Mouse (Mus musculus): ENCODE results near the gene Troap. TPM values are rescaled to one million over a fixed set of nuclear protein-coding genes. Genes with fewer than 3 reads are reported as not detected.

The Troap gene
- polyA plus RNA-seq (2014; fragmentation: Nextera tagmentation; extraction: Ambion mirVana), result 2.4 and 3.3 TPM in 2 replicates

GRCm38 (mm10) chr15:99074019-99074599 lies at the start of gene Troap:
Gene Troap (plus strand): TSS chr15:99074575.
- no peaks in the 10 kb centered on the region for H3K36me3 ChIP-seq (ENCODE audit: control insufficient read depth, insufficient read depth, low read length)
- WGBS, result 17% methylated on average over 9 of the region's 9 CpGs
- no peaks in the 10 kb centered on the region for H3K9me3 ChIP-seq (ENCODE audit: control insufficient read depth, low read length)

GRCm38 (mm10) chr15:99024668-99025314 lies 49.6 kb upstream of the Troap start:
- no peak for ATAC-seq (ENCODE audit: low read depth)
- no peak overlapping the region for H3K27ac ChIP-seq (ENCODE audit: low read depth, low read length)
- 24% methylated on average over 7 of the region's 8 CpGs for WGBS

More at GRCm38 (mm10) chr15:99074019-99074599, at the start of gene Troap:
- Histone ChIP-seq H3K27me3 (ENCODE audit: control insufficient read depth, insufficient read depth, low read length) (no peaks in the 10 kb centered on the region), H3K27ac (ENCODE audit: low read depth, low read length) (peak within 1 kb of the TSS; percentile 92), H3K9ac (replicated peaks; ENCODE audit: low read depth, low read length) (peak within 1 kb of the TSS; percentile 83), H3K4me1 (ENCODE audit: control insufficient read depth, insufficient read depth, low read length) (peaks cover 9% of the 10 kb centered on the region; the same call in 1 of the 2 replicates), H3K4me3 (ENCODE audit: low read depth, low read length) (peak within 1 kb of the TSS; percentile 47), H3K4me2 (ENCODE audit: low read depth, low read length) (peak within 1 kb of the TSS; percentile 97)
- ATAC-seq (ENCODE audit: low read depth), result no peak; the same call in 1 of the 2 replicates

GRCm38 (mm10) chr15:99025414-99025813 lies 49.0 kb upstream of the Troap start:
- WGBS, result 80% methylated on average over 13 of the region's 13 CpGs

More at GRCm38 (mm10) chr15:99024668-99025314, 49.6 kb upstream of the Troap start:
- no peak overlapping the region for H3K4me3 ChIP-seq (ENCODE audit: low read depth, low read length)
- peaks cover 2% of the 10 kb centered on the region; the same call in 1 of the 2 replicates for H3K4me1 ChIP-seq (ENCODE audit: control insufficient read depth, insufficient read depth, low read length)
- H3K36me3 ChIP-seq (ENCODE audit: control insufficient read depth, insufficient read depth, low read length), result no peaks in the 10 kb centered on the region
- H3K9ac ChIP-seq (replicated peaks; ENCODE audit: low read depth, low read length), result no peak overlapping the region
- no peak overlapping the region for H3K4me2 ChIP-seq (ENCODE audit: low read depth, low read length)
- H3K9me3 ChIP-seq (ENCODE audit: control insufficient read depth, low read length), result no peaks in the 10 kb centered on the region
- H3K27me3 ChIP-seq (ENCODE audit: control insufficient read depth, insufficient read depth, low read length), result no peaks in the 10 kb centered on the region

GRCm38 (mm10) chr15:99026259-99026658 lies 48.1 kb upstream of the Troap start:
- no peak for ATAC-seq (ENCODE audit: low read depth)

More at GRCm38 (mm10) chr15:99025414-99025813, 49.0 kb upstream of the Troap start:
- Histone ChIP-seq H3K27ac (ENCODE audit: low read depth, low read length) (no peak overlapping the region), H3K4me1 (ENCODE audit: control insufficient read depth, insufficient read depth, low read length) (peaks cover 7% of the 10 kb centered on the region; the same call in 1 of the 2 replicates), H3K4me2 (ENCODE audit: low read depth, low read length) (no peak overlapping the region), H3K9ac (replicated peaks; ENCODE audit: low read depth, low read length) (no peak overlapping the region), H3K4me3 (ENCODE audit: low read depth, low read length) (no peak overlapping the region), H3K9me3 (ENCODE audit: control insufficient read depth, low read length) (no peaks in the 10 kb centered on the region), H3K27me3 (ENCODE audit: control insufficient read depth, insufficient read depth, low read length) (no peaks in the 10 kb centered on the region), H3K36me3 (ENCODE audit: control insufficient read depth, insufficient read depth, low read length) (no peaks in the 10 kb centered on the region)
- ATAC-seq (ENCODE audit: low read depth), result no peak

GRCm38 (mm10) chr15:99027116-99027515 lies 47.3 kb upstream of the Troap start:
- H3K4me1 ChIP-seq (ENCODE audit: control insufficient read depth, insufficient read depth, low read length), result peaks cover 7% of the 10 kb centered on the region; the same call in 1 of the 2 replicates
- H3K4me2 ChIP-seq (ENCODE audit: low read depth, low read length), result no peak overlapping the region
- ATAC-seq (ENCODE audit: low read depth), result no peak
- H3K4me3 ChIP-seq (ENCODE audit: low read depth, low read length), result no peak overlapping the region
- 71% methylated on average over 5 of the region's 5 CpGs for WGBS
- H3K9ac ChIP-seq (replicated peaks; ENCODE audit: low read depth, low read length), result no peak overlapping the region
- H3K27ac ChIP-seq (ENCODE audit: low read depth, low read length), result no peak overlapping the region
- H3K27me3 ChIP-seq (ENCODE audit: control insufficient read depth, insufficient read depth, low read length), result no peaks in the 10 kb centered on the region
- H3K9me3 ChIP-seq (ENCODE audit: control insufficient read depth, low read length), result no peaks in the 10 kb centered on the region
- no peaks in the 10 kb centered on the region for H3K36me3 ChIP-seq (ENCODE audit: control insufficient read depth, insufficient read depth, low read length)

More at GRCm38 (mm10) chr15:99026259-99026658, 48.1 kb upstream of the Troap start:
- 70% methylated on average over 4 of the region's 4 CpGs for WGBS
- Histone ChIP-seq H3K27me3 (ENCODE audit: control insufficient read depth, insufficient read depth, low read length) (no peaks in the 10 kb centered on the region), H3K9ac (replicated peaks; ENCODE audit: low read depth, low read length) (no peak overlapping the region), H3K4me1 (ENCODE audit: control insufficient read depth, insufficient read depth, low read length) (peaks cover 7% of the 10 kb centered on the region; the same call in 1 of the 2 replicates), H3K4me2 (ENCODE audit: low read depth, low read length) (no peak overlapping the region), H3K4me3 (ENCODE audit: low read depth, low read length) (no peak overlapping the region), H3K9me3 (ENCODE audit: control insufficient read depth, low read length) (no peaks in the 10 kb centered on the region), H3K36me3 (ENCODE audit: control insufficient read depth, insufficient read depth, low read length) (no peaks in the 10 kb centered on the region), H3K27ac (ENCODE audit: low read depth, low read length) (no peak overlapping the region)

GRCm38 (mm10) chr15:99028874-99029458 lies 45.4 kb upstream of the Troap start:
- no peaks in the 10 kb centered on the region for H3K27me3 ChIP-seq (ENCODE audit: control insufficient read depth, insufficient read depth, low read length)
- ATAC-seq (ENCODE audit: low read depth), result no peak
- no peak overlapping the region for H3K9ac ChIP-seq (replicated peaks; ENCODE audit: low read depth, low read length)
- no peaks in the 10 kb centered on the region for H3K36me3 ChIP-seq (ENCODE audit: control insufficient read depth, insufficient read depth, low read length)
- H3K9me3 ChIP-seq (ENCODE audit: control insufficient read depth, low read length), result no peaks in the 10 kb centered on the region
- H3K4me2 ChIP-seq (ENCODE audit: low read depth, low read length), result peak overlapping the region; percentile 62; the same call in 1 of the 2 replicates
- H3K4me1 ChIP-seq (ENCODE audit: control insufficient read depth, insufficient read depth, low read length), result peaks cover 7% of the 10 kb centered on the region; the same call in 1 of the 2 replicates
- no peak overlapping the region for H3K27ac ChIP-seq (ENCODE audit: low read depth, low read length)
- WGBS, result 7% methylated on average over 10 of the region's 10 CpGs
- no peak overlapping the region for H3K4me3 ChIP-seq (ENCODE audit: low read depth, low read length)

GRCm38 (mm10) chr15:99029619-99030584 lies 44.5 kb upstream of the Troap start, which contains the start of gene Tuba1c:
Gene Tuba1c (plus strand): TSS chr15:99029891.
- no peaks in the 10 kb centered on the region for H3K9me3 ChIP-seq (ENCODE audit: control insufficient read depth, low read length)
- peak; percentile 46; the same call in 1 of the 2 replicates for ATAC-seq (ENCODE audit: low read depth)
- peak within 1 kb of the TSS; percentile 32 for H3K4me3 ChIP-seq (ENCODE audit: low read depth, low read length)
- H3K27ac ChIP-seq (ENCODE audit: low read depth, low read length), result no peak within 1 kb of the TSS
- WGBS, result under 1% methylated on average over 51 of the region's 52 CpGs
- no peaks in the 10 kb centered on the region for H3K36me3 ChIP-seq (ENCODE audit: control insufficient read depth, insufficient read depth, low read length)
- H3K4me2 ChIP-seq (ENCODE audit: low read depth, low read length), result peak within 1 kb of the TSS; percentile 62
- no peaks in the 10 kb centered on the region for H3K27me3 ChIP-seq (ENCODE audit: control insufficient read depth, insufficient read depth, low read length)
- peak within 1 kb of the TSS; percentile 37; the same call in 1 of the 2 replicates for H3K9ac ChIP-seq (replicated peaks; ENCODE audit: low read depth, low read length)
- peaks cover 7% of the 10 kb centered on the region; the same call in 1 of the 2 replicates for H3K4me1 ChIP-seq (ENCODE audit: control insufficient read depth, insufficient read depth, low read length)
